Mouse (Mus musculus) ES-Bruce4 (cell line): ENCODE measurements around the gene Nfe2l2.

Experiments
- CTCF ChIP-seq: IDR thresholded peaks from one replicate; pipeline ENCODE4 v1.8.1; 2011; ENCODE audit warnings: low read depth, low read length
- POLR2A ChIP-seq: IDR thresholded peaks from one replicate; pipeline ENCODE4 v1.8.1; 2011; ENCODE audit warnings: low read length; ENCODE audit not compliant: insufficient read depth

DNA sequence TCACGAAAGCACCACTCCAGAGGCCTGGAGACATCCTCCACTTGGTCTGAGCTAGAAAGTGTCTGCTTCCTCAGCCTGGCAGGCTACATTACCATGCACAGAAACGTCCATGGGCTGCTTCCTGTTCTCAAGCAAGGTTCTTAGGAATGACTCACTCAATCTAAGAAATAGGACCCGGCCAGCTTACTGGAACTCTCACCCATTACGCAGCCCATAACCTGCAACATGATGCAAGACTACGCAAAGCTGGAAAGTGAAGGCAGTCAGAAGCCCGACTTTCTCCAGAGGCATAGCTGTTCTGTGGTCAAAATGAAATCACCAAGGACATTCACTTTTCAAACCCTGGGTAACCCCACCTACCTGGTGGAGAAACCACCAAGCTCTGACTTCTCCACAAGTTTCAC lies 19.0 kb downstream of the Nfe2l2 start:
- TF ChIP-seq CTCF (no peak), POLR2A (no peak)
